Mouse (Mus musculus) thymus, postnatal 25 days (tissue): ENCODE measurements around the gene Stard13.

Source experiments
- DNase-seq: peaks from one replicate; pipeline ENCODE4 v3.0.0; 2022

Stard13 gene

DNA sequence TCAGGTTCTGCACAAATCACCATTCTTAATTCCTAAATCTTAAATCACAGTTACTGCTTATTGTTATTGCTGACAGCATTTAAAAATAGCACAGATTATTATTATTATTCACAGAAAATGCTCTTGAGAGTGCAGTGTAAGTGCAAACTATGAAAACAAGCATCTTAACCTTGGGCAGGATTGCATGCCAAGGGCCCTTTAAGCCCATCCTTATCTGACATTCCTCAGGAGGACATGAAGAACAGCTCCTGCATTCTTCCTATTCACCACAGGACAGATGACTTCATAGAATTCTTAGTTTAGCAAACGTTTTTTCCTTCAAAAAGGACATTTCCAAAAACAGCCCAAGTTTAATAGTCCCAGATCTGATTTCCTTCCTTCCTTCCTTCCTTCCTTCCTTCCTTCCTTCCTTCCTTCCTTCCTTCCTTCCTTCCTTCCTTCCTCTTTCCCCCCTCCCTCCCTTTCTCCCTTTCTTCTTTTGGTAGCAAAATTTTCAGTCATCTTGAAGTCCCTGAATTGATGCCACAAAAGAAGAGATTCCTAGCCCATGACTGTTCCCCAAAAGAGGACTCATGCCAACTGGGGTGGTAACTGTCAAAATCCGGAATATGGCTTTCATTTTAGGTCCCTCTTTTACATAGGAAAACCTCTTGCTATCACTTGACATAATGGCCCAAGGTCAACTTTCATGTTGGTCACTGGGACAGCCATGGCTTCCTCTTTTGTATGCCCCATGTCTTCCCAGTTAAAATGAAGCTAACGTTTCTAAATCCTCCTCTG, 140.6 kb downstream of the Stard13 start:
- DNase-seq = no peak

- no peak for DNase-seq
These were observed 142.6 kb downstream of the Stard13 start for GRCm38 (mm10) chr5:151090996-151091395.

DNA sequence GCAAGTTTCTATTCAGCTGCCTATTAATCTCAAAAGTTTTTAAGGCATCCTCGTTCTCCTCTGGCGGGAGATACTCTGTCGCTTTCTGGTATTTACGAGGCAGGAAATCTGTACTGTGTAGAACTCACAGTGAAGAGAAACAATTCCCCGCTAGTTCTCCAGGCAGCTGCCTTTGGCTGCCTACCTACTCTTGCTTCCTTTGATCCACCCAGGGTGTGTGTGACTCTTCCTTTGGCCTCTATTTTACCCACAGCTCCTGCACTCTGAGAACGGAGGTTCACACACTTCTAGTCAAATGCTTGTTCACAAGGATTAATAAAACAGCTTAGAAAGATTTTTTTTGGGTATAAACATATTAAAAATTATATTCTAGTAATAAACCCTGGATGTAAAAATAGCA, 144.4 kb downstream of the Stard13 start:
- DNase-seq = no peak

DNA sequence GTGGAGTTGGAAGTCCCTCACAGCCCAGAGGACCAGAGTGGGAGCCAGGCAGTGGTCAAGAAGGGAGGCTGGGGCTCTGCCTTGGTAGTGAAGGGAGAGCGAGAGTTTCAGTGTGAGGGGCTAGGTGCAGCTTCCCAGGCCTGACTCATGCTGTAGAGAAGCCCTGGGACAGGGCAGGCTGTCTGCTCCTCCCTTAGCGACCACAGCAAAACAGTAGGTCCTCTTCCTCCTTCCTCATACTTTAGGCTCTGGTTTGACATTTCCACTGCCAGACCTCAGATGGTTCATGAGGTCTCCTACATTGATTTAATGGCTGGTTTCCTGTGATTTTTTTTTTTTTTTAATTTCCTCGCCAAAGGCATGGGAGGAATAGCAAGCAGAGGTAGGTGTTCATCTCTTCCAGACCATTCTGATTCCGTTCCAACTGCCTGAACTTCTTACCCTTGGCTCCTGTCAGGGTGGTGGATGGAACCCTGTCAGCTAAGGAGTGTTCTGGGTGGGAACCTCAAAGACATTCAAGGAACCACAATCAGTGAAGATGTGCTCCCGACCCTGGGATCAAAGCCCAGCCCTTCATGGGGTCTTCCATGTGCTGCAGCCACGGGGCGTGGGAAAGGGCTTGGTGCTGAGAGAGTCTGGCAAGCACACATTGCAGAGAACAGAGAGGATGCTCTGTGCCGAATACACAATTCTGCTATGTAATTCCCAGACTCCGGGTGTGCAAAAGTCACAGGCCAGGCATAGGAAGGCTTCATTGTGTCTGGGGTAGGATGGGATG, 147.0 kb downstream of the Stard13 start:
- no peak for DNase-seq

- DNase-seq = no peak
These were observed 147.9 kb downstream of the Stard13 start for GRCm38 (mm10) chr5:151085749-151086148.

DNA sequence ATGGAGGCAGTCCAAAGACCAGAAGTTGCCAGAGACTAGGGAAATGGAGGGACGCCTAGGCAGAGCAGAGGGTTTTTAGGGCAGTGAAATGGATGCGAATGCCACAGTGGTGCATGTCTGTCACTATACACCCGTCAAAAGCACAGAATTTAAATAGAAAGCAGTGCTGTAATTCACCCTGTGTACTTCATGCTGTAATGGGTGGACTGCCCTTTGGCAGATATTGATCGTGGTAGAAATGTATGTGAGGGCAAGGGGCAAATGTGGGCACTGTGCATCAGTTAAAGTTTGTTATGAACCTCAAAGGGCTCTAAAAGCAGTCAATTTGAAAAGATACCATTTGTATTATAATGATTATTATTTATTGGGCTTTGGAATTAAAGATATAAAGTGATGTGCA, 153.4 kb downstream of the Stard13 start:
- DNase-seq = no peak

DNA sequence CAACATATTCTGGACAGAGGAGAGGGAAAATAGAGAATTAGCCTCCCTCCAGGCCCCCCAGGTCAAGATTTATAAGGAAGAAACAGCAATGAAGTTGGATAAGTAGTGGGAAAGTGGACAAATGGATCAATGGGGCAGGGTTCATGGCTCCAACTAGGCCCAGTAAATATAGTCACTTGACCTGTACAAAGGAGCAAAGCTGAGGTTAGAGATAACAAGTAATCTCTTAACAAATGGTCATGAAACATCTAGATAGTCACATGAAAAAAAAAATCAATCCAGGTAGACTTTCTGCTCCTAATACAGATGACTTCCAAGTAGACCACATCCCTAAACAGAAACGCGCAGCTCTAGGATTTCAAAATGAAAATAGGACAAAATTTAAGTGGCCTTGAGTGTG, 155.7 kb downstream of the Stard13 start:
- no peak for DNase-seq

DNA sequence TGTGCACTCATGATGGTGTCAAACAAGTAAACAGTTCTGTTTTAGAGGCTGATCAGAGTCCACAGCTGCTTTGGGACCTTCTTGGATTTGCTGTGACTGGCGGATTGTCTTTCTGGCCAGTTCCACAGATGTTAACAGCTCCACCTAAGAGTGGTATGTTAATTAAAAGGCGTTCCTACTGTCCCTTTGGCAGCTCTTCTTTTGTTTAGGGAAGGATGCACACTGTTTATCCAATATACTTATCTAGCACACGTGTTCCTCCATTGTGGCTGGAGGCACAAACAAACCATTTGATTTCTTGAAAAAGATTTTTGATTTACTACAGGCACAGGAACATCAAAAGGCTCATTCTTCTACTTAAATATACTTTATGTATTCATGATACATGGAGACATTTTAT, 156.7 kb downstream of the Stard13 start:
- DNase-seq = no peak

- no peak for DNase-seq
These were observed 159.4 kb downstream of the Stard13 start for GRCm38 (mm10) chr5:151074282-151074681.

DNA sequence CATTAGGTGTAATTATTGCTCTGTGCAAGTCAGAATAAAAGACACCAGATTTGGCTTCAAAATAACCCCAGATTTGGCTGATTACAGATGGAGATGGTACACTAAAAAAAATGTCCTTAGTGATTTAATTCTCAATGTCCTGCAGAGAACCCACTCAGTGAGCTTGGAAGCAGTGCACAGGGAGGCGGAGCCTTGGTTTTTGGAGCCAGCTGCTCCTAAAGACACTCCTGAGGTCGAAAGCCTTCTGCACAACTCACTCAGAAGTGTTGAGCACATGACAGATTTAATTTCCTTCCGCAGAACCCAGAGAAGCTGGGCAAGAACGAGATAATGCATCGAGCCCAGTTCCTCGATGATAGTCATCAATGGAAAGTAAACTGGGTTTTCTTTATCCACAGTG, 162.2 kb downstream of the Stard13 start:
- no peak for DNase-seq

DNA sequence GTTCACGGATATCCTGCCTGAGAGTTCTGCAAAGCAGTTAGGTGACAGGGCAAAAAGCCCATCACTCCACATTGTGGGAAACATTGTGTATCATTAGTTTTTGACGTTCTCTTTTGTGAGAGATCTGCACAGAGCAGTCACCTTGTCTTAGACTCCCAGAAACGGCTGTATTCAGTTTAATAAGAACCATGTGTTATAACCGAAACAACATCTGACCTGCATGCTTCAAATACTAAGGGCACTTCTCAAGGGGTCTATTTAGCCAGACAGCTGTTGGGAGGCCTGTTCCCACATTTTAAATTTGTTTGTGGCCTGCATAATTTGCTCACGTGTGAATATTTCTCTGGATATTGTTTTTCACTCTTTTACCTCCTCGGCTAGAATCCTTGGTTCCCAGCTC, 162.7 kb downstream of the Stard13 start:
- DNase-seq = no peak

DNA sequence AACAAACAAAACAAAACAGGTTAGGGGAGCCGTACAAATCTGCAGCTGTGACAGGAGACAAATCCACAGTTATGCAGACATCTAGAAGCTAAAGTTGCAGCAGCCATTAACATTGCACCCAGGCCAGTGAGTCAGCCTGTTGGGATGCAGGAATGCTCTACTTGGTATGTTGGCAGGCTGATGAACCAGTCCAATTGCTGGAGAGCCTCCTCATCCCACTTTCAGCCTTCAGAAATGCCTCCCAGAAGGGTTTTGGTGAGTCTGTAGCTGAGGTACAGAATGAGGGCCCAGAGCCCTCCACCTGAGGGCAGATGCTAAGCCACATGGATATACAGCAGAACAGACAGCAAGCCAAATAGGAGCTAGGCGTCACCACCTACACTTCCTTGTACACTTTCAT, 164.1 kb downstream of the Stard13 start:
- no peak for DNase-seq

- no peak for DNase-seq
These were observed 167.6 kb downstream of the Stard13 start for GRCm38 (mm10) chr5:151066016-151066415.

GRCm38 (mm10) chr5:151065228-151065627, 168.4 kb downstream of the Stard13 start:
- DNase-seq = no peak

- DNase-seq = no peak
These were observed 171.7 kb downstream of the Stard13 start for GRCm38 (mm10) chr5:151061942-151062341.

GRCm38 (mm10) chr5:151060476-151060875, 173.2 kb downstream of the Stard13 start:
- DNase-seq = no peak

DNA sequence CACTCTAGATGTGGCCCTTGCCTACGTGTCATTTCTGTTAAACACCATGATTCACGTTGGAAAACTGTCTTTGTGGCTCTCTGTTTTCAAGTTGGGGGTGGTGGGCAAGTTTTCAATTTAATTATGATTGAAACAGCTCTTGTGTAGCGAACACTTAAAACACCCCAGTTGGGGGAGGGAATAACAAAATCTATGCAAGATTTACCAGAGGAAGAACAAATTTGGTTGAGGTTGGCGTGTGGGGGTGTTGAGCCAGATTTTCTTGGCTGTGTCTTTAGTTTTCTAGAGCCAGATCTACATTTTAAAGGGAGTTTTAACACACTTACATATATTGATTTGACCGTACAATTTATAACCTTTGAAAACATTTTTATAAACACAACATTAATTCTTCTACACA, 173.9 kb downstream of the Stard13 start:
- DNase-seq = no peak

- DNase-seq = no peak
These were observed 174.3 kb downstream of the Stard13 start for GRCm38 (mm10) chr5:151059352-151059751.

GRCm38 (mm10) chr5:151057716-151058115, 175.9 kb downstream of the Stard13 start:
- DNase-seq = no peak

DNA sequence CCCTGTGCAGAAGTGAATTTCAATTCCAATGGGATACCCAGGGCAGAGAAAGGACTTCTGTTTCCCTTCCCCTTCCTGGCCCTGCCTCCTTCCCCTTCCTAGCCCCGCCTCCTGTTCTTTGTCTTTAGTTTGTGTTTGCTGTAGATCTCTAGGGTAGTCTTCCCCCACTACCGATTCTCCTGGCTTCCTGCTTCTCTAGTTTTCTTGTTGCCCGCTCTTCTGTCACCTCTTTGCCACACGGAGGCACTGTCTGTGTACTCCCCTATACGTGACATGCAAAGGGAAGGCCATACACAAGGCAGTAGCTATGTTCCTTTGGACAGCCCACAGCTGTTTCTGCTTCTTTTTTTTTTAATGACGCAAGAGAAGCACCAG, 176.7 kb downstream of the Stard13 start:
- no peak for DNase-seq

DNA sequence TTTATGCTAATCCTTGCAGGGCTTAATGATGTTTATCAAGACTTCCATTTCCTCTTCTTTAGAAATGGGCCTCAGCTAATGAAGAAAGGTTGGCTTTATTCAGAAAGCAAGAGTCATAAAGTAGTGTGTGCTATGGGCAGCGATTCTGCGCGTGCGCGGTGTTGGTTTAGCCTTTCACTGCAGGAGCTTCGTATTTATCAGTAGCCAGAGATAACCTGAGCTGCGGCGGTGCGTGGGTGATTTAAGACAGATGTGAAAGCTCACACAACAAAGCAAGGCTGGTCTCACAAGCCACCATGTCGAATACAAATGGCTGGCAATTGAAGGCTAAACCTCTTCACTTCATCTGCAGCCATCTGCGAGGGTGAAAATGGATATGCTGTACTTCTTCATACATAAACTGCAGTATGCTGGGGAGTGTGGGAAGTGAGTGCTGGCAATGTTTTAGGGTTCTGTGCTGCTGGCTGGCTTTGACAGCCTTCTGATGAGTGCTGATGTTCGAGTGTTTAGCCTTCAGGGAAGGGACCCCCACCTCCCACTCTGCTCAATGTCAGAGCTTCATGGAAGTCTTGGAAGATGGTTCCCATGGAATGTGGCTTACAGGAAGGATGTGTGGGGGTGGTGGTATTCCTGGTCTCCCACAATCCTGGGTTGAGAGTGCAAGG, 177.2 kb downstream of the Stard13 start:
- DNase-seq = no peak

GRCm38 (mm10) chr5:151055426-151056090, 178.1 kb downstream of the Stard13 start:
- DNase-seq = no peak

DNA sequence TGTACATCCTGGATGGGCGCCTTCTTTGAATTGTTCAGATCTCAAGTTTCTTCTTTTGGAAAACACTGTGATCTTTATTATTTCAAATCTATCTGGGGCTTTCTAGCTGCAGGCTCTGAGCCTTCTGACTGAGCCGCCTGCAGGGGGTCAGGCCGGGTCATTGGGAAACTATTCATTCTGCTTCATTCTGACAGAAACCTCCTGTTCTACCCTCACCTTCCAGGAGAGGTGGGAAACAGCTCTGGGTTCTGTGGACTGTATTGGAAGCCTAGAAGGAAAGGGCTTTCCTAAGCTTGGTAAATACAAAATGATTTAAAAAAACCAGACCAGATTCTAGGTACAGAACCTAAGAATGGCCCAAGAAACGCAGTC, 178.9 kb downstream of the Stard13 start:
- no peak for DNase-seq
